7 mouse cellular contexts compared by ENCODE assay signal in genomic region chr10:45289218-45290105, GRCm38 (mm10). TPM values are rescaled to one million over a fixed set of nuclear protein-coding genes. Genes with fewer than 3 reads are reported as not detected.
DNase-seq lines count a peak whose midpoint lies in the region; ATAC-seq lines count a peak whose summit lies in the region.

No protein-coding gene starts in this region.

- H3K27ac ChIP-seq in midbrain, embryonic 13.5 days, result no peak overlapping the region

- ATAC-seq in midbrain, embryonic 13.5 days, result peak; percentile 87

- peak overlapping the region; percentile 65 for H3K9ac ChIP-seq in midbrain, embryonic 13.5 days (replicated peaks)

- peaks cover 48% of the 10 kb centered on the region for H3K27me3 ChIP-seq in midbrain, embryonic 13.5 days

- 1% methylated on average over 71 of the region's 71 CpGs for WGBS in midbrain, embryonic 13.5 days

- peak overlapping the region; percentile 90 for H3K4me2 ChIP-seq in midbrain, embryonic 13.5 days (replicated peaks)

- H3K36me3 ChIP-seq in midbrain, embryonic 13.5 days, result no peaks in the 10 kb centered on the region

- H3K9me3 ChIP-seq in midbrain, embryonic 13.5 days, result no peaks in the 10 kb centered on the region

- H3K4me3 ChIP-seq in midbrain, embryonic 13.5 days (replicated peaks), result peak overlapping the region; percentile 57

- peaks cover 8% of the 10 kb centered on the region for H3K4me1 ChIP-seq in midbrain, embryonic 13.5 days (replicated peaks)

- DNase-seq in right cerebral cortex, adult 2 months (ENCODE audit: low spot score in 2 of 2), result peak; percentile 6 to 15
- DNase-seq in right cerebral cortex, postnatal 36 days (ENCODE audit: low spot score in 2 of 2), result no peak
- DNase-seq in embryo, embryonic 10.5 days (ENCODE audit: low spot score), result peak; percentile 48
- peak; percentile 66 for DNase-seq in gastrocnemius, postnatal 25 days
- DNase-seq in kidney, postnatal 10 days, result peak; percentile 17
- no peak for DNase-seq in spleen, adult 12 weeks (ENCODE audit: low spot score)

RNA-seq across cellular contexts. Expression of gene Bves, which starts 46.1 kb away (rescaled TPM):
- 10 to 100 TPM; 38.2 to 39.0 TPM for total RNA-seq in gastrocnemius, postnatal 25 days (2021)
- 0.90 and 1.3 TPM in 2 replicates for polyA plus RNA-seq in midbrain, embryonic 13.5 days (2015; fragmentation: Nextera tagmentation; extraction: Ambion mirVana)

Comparison
In these comparisons a context has a peak if more than half of its experiments do, and no peak if none do; other contexts are left out.
1. DNase-seq: peak in right cerebral cortex, adult 2 months (2 of 2), embryo, embryonic 10.5 days (single experiment), gastrocnemius, postnatal 25 days (single experiment) and kidney, postnatal 10 days (single experiment); none in right cerebral cortex, postnatal 36 days (0 of 2) and spleen, adult 12 weeks (single experiment).